Mouse (Mus musculus) lung, postnatal 25 days (tissue): ENCODE measurements around the gene Nr6a1.

Source experiments
- DNase-seq: peaks from one replicate; pipeline ENCODE4 v3.0.0; 2022; ENCODE audit warnings: low spot score

Nr6a1 gene

DNA sequence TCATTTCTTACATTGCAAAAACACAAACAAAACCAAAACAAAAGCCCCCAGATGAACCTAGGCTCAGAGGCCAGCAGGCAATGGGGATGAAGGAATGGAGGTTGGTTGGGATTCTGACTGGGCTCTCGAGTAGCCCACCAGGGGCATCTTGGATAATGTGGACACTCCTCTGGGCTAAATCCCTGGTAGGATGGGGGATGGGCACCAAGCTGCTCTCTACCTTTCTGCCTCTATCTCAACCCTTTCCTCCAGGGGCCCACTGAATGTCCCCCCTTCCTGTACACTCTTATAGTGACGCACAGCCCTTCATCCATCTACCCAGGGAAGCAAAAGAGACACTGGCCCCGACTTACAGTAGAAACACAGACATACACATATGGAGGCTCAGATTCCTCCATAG is 213.9 kb downstream of the Nr6a1 start:
- DNase-seq = no peak

DNA sequence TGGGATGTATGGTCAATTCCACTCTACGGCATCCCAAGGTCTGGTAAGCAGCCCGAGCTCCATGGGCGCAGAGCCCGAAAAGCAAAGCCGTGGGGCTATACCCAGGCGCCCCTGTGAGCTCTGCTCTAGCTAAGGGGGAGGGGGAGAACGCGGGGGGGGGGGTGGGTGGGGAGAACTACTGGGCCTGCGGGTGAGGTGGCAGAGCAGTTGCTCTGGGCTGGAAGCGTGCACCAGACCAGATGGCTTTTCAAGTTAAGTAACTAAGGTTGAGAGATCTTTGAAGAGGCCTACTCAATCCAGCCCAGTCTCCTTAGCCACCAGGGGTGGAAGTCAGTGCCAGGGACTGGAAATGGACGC is 214.7 kb downstream of the Nr6a1 start:
- no peak for DNase-seq

DNA sequence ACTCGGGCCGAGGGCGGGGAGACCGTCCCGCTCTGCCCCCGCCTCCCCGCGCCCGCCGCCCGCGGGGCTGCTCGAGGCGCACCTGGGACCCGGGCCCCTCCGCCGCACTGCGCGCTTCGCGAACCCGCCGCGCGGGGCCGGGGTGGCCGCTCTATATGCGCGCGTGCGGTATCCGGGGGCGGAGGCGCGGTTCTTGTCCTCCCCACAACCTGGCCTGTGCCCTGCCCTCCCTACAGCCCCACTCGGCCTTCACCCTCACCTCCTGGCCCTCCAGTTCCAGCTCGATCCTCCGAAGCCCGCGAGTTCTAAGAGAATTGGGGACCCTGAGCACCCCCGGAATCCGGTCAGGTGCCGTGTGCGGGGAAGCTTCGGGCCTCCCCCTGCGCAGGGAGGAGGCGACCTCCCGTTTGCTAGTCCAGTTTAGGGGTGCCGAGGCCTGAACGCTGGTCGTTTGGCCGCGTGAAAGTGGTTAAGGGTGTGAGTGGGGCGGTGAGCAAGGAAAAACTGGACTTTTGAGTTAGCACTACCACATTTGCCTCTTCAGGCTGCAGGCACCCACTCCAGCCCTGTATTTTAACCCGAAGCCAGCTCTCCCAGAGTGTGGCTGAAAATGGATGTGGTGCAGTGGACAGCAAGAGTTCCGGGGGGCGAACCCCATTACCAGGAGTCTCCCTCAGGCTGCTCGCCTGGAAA is 215.3 kb downstream of the Nr6a1 start:
- DNase-seq = no peak

DNA sequence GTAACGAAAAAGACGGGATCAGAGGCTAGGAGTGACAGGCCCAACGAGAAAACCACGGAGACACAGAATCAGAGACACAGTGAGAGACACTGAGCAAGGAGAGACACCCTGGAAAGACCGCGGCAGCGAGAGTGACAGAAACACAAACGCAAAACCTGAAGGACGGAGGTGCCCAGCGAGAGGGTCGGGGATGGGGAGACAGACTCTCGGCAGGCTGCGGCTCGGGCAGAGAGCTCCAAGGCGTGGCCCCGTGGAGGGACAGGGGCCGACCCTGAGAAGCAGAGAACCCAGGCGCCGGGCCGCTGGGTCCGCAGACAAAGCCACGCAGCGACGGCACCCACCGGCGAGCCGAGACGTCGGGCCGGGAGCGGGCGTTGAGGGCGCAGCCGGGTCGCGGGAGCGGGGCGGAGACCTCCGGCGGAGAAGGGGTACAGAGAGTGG is 216.0 kb downstream of the Nr6a1 start:
- DNase-seq = no peak

DNA sequence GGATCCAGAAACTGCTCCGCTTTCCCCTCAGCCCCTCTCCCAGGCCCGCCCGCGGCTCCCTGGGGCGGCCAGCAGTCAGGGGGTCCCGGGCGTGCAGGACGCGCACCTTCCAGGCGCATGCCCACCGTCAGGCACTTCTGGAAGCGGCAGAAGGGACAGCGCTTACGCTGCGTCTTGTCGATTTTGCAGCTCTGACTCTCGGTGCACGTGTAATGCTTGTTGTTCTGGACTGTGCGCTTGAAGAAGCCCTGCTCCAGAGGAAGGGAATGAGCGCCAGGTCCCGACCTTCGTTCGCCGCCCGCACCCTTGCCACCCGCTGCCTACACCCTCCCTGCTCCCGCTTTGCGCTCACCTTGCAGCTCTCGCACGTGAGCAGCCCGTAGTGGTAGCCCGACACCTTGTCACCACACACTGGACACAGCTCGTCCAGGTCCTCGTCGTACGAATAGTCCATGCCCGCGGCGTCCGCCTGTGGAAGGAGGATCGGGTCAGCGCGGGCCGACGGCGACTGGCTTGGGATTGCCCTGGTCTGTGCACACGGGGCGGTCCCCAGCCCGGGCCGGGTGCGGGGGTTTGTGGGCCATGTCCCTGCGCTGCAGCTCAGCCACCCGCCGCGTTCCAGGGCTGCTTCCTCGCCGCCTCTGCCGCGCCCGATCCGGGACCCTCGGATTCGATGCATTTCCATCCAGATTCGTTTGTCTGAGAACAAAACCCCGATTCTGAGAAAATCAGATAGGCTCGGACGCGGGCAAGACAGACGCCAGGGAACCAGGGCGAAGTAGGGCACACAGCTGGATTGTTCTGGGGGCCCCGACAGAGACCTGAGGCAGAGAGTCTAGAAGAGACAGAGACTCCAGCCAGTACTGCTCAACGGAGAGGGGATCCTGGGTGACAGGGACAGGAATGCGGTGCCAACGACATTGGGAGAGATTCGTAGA is 216.9 kb downstream of the Nr6a1 start:
- DNase-seq = no peak

DNA sequence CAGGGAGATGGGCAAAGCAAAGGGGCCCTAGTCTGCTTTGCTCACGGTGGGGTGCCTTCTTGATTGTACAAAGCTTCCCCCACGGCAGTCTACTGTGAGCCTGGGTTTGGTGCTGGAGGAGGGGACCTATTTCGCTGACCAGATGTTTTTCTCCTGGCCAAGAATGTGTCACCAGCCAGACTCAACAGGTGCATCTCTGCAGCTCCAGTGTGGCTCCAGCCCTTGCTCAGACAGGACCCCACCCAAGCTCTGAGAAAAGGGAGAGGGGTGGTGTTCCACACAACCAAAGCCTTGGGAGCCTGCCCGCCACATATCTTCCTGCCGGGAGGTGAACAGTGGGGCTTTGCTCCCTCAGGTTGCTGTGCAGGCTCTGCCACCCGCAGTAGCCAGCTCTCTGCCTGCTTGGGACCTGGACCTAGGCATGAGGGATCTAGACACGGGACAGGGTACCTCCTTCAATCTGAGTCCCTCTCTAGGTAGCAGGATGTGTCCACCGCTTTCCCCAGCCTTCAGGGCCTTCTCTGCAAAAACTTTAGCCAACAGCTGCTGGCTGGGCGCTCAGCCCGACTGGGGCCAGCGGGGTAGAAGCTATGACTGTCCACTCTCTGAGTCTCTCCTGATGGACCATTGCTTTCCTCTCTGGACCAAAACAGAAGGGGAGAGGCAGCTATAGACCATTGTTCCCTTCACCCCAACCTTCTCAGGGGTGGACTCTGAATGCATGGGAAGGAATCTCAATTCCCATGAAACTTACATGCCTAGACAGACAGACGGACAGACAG is 218.4 kb downstream of the Nr6a1 start:
- DNase-seq = no peak

DNA sequence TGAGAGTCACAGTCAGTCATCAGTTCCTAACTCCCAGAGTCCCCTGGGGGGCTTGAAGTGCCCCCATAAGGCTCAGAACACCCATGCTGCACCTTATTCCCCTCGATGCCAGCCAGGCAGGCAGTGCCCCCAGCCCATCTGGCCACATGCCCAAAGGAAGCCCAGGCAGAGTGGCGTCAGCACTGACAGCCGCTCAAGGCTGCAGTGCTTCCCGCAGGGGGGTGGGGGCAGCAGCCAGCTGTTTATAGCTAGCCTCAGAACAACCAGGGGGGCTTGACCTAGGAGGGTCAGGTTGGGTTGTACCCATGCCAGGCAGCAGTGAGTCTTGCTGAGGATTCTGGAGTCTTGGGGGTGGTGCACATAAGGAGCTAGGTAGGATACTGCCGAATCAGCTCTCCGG is 220.8 kb downstream of the Nr6a1 start:
- DNase-seq = no peak

DNA sequence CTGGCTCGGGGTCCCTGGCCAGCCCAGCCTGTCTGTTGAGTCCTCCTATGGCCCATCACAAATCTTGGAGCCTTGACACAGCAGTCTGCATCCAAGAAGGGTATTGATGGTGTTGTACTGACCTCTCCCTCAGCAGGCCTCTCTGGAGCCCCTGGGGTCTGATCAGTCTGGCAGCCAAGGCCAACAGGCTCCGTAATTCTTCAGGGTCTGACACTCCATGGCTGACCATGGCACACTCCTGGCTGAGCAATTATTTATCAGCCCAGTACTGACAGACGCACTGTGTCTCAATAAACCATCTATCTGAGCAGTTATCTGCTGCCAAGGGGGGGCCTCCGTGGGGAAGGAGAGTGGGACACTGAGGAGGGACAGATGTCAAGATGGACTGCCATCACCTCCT is 222.5 kb downstream of the Nr6a1 start:
- DNase-seq = no peak

DNA sequence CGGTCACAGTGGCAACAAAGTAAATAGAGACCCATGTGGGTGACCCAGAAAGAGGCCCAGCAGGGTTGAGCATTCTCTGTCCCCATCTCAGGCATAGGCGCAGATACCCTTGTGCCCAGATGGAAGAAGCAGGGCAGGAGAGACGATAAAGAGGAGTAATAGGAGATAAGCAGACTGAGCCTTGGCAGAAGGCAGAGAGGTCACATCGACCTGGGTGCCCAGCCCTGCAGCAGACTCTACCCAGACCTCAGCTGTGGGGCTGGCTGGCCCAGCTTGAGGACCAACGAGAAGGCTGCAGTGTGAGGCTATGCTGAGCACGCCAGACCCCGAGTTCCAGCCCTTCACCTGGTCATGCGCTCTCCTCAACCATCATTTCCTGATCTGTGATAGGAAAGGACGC is 223.2 kb downstream of the Nr6a1 start:
- DNase-seq = no peak

DNA sequence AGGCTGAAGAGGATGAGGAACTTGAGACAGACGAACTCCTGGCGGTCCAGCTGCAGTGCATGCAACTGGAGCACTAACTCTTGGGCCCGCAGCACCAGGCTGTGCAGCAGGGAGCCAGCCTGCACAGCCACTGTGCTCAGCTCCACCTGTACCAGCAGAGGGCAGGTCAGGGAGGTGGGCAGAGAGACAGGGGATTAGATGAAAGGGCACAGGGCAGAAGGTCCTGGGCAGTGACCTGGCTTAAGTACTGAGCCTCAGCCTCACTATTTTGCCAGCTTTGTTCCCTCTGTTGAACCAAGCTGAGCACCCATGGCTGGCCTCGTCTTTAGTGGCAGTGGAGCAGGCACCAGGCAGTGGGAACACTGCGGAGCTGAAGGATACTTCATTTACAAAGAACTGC is 227.3 kb downstream of the Nr6a1 start:
- no peak for DNase-seq

DNA sequence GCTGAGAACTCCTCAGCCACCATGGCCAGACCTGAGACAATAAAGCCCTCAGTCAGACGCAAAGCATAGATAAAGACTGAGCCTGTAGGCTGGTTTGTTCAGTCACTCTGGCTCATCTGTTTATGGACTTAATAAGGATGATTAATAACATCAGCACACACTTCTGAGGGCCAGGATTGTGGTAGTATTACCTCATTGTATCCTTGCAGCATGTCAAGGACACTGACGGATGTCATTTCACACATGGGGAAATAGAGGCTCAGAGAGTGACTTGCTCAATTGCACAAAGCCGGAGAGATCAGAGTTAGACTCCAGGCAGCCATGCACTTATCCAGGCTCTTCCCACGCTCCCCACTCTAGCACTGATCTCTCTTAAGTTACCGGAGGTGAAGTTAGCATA is 228.9 kb downstream of the Nr6a1 start:
- DNase-seq = no peak

DNA sequence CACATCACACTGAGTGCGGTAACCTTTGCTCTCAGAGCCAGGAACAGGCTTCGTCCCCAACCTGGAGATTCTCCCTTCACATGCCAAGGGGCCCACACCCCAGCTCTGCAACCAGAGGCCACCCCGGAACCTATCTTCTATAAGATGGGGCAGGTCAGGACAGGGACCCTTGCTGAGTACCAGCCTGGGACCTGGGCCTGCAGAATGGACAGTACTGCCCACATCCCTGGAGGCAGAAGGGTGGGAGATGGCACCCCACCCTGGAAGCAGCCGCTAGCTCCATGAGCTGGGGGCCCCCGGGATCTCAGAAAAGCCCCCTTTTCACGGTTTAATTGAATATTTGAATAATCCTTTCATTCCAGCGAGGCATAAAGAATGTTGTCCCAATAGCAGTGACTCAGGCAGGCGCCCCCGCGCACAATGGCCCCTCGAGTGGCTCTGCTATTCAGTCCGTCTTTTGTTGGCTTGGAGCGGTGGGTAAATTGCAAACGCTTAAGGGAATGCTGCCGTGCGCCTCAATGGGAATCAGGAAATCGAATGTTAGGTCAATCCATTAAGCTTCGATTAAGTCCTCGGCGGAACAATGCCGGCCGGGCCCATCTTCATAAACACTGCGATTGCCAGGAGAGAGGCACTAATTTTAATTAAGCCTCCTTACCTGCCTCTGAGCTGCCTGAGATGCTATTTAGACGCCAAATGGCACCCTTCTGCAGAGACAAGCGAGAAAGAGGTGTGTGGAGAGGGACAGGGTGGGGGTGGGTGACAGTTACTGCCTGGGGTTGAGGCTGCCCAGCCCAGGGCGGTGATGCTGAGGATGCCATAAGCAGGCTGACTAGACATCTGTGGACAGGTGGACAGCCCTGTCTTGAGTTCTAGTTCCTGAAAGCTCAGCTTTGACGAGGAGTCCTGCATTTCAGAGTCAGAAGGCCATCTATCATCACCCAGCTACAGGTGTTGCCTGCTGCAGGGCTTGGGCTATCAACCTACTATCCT is 230.1 kb downstream of the Nr6a1 start:
- no peak for DNase-seq

DNA sequence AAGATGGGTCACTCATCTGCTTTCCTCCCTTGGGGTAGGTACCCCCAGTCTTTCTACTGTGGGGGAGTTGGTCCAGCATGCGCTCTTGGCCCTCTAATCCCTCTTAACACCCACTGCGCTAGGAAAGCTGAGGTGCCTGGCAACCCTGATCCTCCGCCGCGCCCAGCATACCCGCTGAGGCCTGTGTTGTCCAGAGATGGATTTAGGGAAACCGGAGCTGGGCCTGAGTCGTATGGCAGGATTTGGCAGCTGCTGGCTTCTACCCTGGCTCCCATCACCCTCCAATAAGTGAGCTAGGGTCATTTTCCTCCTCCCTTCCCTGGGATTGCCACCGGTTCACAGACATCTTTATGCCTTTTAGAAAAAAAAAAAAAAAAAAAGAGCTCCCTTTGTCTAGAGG is 231.7 kb downstream of the Nr6a1 start:
- DNase-seq = no peak

DNA sequence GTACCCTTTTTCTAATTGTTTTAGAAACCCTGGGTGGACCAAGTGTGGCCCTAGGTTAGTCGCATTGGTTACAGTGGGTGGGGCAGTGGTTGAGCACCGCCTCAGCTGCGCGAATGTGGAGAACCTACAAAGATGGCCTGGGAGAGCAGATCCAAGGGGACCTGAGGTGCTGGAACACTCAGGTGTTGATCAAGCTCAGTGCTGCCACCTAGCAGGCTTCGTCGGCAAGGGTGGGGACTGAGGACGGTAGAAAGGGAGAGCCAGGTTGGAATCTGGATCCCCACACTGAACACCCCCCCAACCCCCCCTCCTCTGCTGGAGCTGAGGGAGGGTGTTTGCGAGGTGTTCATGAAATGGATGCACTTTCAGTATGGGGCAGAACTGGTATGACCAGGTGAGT is 235.9 kb downstream of the Nr6a1 start:
- DNase-seq = peak; percentile 16

DNA sequence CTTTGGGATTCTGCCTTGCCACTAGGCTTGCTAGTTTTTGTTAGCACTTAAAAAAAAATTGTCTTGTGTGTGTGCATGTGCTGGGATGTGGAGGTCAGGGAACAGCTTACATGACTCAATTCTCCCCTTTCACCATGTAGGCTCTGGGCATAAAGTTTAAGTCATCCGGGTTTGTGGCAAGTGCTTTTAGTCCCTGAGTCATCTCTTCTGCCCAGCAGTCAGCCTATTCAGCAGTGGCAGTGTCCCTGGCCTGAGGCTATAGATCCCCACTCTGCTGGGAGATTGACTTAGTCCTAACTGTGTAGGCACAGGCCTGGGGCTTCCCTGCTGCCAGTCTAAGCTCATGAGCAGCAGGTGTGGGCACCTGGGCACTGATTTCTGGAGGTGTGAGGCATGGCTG is 237.6 kb downstream of the Nr6a1 start:
- DNase-seq = no peak

DNA sequence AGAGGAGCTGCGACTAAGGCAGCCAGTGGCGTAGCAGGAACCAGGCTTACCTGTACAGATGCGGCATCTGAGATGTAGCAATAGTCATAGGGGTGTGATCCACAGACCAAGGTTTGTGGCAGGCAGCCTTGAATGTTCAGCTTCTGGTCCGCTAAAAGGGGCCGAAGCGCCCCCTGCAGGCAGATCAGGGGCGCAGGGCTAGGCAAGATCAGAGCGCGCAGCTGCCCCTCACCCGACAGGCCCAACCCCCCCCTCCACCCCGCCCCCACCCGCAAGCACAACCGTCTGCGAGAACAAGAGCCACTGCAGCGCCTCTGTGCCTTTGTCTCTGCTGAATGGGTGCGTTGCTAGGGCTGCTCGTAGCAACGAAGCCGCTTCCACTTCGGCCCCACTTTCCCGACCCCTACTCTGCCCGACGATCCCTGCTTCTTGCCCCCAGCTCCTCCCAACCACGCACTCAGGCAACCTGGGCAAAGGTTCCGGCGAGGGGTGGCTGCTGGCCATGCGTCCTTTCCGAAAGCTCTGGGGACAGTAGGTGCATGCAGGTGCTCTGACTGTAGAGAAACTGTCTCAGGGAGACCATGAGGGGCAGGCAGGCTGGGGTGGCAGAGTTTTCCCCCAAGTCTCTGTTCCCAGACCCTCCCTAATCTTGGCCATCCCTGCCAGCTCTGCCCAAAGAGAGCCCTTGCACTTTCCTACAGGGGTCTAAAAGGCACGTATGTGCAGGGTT is 238.5 kb downstream of the Nr6a1 start:
- no peak for DNase-seq

DNA sequence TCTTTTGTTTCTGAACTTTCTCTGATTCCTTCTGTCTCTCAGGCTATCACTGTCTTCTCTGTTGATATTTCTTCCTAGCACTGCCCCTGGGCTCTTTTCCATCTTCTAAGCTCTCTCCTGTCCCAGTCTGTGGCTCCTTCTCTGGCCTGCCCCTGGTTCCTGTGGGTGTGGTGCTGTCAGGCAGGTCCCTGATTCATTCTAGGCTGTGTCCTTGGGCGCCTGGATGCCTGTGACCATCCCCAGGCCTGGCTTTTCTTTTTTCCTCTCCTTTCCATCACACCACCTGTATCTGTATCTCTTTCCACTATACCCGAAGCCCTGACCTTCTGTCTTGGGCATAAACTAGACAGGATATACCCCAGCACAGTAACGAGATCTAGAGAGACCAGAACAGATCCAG is 241.7 kb downstream of the Nr6a1 start:
- no peak for DNase-seq

DNA sequence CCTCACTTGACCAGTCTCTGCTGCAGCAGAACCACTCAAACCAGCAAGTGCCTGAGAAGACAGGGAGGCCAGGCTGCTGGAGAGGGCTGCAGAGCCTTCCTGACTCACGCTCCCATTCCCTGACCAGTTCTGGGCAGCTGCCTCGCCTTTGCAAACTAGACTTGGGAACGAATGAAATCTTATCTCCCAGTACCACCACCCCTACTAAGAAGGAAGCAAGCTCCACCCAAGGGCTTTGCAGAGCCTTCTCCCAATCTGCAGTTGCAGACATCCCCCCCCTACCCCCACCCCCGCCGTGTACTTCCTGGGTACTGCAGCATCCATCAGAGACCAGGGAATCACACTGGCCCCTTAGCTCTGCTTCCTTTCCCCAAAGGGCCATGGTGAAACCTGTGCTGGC is 244.4 kb downstream of the Nr6a1 start:
- DNase-seq = no peak

DNA sequence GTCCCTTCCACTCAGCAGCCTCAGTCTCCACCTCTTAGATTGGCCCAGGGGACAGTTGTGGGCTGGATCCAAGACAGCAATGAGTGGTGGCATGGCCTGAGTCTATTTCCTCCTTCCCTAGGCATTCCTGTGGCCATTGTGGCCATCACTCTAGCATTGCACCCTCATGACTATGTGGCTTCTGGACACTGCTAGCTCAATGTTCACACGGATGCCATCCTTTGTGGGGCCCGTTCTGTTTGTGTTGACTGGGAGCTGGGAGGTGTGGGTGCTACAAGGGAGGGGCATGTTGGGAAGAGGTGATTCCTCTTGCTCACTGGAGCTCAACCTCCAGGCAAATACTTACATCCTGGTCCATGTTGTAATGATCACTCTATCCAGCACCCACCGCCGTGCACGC is 245.3 kb downstream of the Nr6a1 start:
- DNase-seq = no peak

DNA sequence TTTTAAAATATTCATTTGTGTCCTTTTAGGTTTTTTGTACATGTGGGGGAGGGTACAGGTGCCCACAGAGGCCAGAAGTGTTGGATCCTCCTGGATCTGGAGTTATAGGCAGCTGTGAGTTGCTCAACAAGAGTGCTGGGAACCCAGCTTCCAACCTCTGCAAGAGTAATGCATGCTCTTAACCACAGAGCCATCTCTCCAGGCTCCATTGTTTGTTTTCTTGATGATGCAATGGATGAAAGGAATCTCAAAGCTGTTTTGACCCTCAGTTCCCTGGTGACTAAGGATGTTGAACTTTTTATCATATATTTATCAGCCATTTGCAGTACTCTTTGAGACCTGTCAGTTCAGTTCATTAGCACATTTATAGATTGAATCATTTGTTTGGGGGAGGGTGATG is 248.5 kb downstream of the Nr6a1 start:
- DNase-seq = no peak
